Mouse (Mus musculus): ENCODE measurements around the gene Rnf40.

The Rnf40 gene

GRCm38 (mm10) chr7:127588011-127588871, at the start of gene Rnf40, which contains the start of gene Ccdc189:
Gene Rnf40 (plus strand): TSS chr7:127588767.
Gene Ccdc189 (minus strand): TSS chr7:127588595.
- peak; percentile 99 for DNase-seq (ENCODE audit: low spot score)

DNA sequence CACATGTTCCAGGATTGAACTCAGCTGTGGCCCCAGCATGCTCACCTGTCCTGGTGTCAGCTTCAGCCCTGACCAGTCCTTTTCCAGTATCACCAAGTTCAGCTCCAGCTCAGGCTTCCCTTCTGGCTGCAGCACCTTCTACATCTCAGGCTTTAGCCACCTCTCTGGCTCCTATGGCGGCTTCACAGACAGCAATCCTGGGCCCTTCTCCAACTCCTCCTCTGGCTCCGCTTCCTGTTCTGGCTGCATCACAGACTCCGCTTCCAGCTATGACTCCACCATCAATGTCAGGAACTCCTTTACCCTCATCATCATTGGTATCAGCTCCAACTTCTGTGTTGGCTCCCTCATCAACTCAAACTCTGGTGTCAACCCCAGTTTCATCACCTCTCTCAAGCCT, 46.9 kb upstream of the Rnf40 start:
- DNase-seq (ENCODE audit: low spot score), result no peak

GRCm38 (mm10) chr7:127549116-127549835, 39.3 kb upstream of the Rnf40 start:
- DNase-seq (ENCODE audit: low spot score), result no peak

- DNase-seq (ENCODE audit: low spot score), result no peak
These were observed 37.0 kb upstream of the Rnf40 start for GRCm38 (mm10) chr7:127551558-127551957.

DNA sequence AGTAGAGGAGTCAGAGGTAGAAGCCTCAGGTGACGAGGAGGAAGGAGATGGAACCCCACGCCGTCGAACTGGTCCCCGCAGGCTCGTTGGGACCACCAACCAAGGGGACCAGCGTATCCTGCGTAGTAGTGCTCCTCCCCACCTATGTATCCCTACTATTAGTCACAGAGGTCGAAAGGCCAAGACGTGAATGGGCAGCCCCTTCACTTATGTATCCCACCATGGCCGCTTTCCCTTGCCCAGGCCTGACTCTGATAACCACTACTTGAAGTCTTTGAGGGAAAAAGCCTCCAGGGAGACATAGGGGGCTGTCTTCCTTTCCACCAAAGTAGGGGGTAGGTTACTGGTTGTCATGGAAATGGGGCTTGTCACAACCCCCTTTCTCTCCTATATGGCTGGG, 28.0 kb upstream of the Rnf40 start:
- DNase-seq (ENCODE audit: low spot score), result no peak

DNA sequence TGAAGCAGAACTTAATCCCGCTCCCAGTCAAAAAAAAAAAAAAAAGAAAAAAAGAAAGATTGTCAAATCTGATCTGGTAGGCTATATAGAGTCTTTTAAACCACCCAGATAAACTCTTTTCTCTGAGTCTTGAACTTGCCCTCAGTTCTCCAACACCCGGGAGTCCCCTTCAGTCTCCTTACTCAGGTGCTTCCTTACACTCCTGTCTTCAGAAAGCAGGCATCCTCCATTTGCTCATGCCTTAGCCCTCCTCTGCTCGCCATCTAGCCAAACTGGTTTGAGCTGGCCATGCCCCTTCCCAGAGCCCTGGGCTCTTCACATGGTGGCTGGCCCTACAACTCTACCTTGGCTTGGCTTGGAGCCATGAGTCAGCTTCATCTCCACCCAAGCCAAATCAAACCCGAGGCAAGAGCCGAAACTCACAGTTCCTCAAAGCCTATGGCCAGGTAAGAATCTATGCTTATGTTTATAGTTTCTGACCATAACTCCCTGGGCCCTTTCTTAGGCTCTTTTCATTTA, 27.2 kb upstream of the Rnf40 start, which contains the start of gene Tmem265:
TSS of gene Tmem265 (plus strand) at position 51 of the 519 bp plus-strand sequence.
- no peak for DNase-seq (ENCODE audit: low spot score)

GRCm38 (mm10) chr7:127564381-127565150, 24.0 kb upstream of the Rnf40 start:
- DNase-seq (ENCODE audit: low spot score), result no peak

DNA sequence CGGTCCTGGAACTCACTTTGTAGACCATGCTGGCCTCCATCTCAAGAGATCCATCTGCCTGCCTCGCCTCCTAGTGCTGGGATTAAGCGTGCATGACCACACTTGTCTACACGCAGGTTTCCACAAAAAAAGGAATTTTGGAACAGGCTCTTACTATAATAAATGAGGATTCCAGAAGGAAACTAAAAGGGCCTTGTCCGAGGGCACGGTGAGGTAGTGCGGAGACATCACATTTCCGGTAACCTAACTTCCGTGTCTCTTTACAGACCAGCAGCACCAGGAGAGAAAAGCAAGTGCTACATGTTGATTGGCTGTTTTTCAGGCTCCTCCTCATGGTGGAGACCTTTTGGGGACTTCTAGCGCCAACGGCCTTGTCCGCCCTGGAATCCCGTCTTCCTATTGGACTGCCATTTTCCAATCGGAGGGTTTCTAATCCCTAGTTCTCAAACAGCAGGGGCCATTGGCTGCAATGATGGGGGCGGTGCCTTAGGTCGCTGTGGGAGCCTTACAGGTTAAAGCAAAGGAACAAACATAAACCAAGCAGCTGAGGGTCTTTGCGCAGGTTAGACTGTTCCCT, 15.6 kb upstream of the Rnf40 start, which contains the start of gene Phkg2:
TSS of gene Phkg2 (plus strand) at position 446 of the 577 bp plus-strand sequence.
- peak; percentile 98 for DNase-seq (ENCODE audit: low spot score)

DNA sequence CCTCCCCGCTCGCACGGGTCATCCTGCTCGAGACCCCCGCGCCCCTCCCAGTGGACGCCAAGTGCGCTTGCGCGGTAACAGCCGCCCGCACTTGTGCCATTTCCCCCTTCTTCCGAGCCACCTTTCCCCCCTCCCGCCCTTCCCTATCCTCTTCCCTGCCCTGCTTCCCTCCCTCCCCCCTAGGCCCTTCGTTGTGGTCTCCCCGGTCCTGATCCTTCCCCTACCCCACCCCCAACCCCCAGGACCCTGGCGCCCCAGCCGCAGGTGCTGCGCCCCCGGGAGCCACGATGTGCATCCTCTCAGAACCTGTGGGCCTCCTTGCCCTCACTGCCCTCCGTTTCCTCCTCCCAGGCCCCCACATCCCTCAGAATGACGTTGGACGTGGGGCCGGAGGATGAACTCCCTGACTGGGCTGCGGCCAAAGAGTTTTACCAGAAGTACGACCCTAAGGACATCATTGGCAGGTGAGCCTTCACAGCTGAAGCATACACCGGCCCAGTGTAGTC, 15.0 kb upstream of the Rnf40 start:
- peak; percentile 19 for DNase-seq (ENCODE audit: low spot score)

DNA sequence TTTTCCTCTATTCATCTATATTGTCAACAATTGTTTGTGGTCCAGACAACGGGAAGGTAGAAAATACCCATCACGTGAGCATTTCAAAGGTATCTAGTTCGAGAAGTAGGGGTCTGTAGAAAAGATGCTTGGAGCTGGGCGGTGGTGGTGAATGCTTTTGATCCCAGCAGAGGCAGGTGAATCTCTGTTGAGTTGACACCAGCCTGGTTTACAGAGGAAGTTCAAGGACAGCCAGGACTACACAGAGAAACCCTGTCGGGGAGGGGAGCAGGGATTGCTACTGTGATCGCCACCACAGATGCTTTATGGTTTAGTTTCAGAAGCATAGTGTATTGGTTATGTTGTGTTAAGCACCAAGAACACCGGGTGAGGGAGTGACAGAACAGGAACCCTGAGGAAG, 14.5 kb upstream of the Rnf40 start:
- no peak for DNase-seq (ENCODE audit: low spot score)

- DNase-seq (ENCODE audit: low spot score), result no peak
These were observed 5.3 kb upstream of the Rnf40 start for GRCm38 (mm10) chr7:127583260-127583659.

- DNase-seq (ENCODE audit: low spot score), result no peak
These were observed 3.5 kb upstream of the Rnf40 start for GRCm38 (mm10) chr7:127585031-127585430.

DNA sequence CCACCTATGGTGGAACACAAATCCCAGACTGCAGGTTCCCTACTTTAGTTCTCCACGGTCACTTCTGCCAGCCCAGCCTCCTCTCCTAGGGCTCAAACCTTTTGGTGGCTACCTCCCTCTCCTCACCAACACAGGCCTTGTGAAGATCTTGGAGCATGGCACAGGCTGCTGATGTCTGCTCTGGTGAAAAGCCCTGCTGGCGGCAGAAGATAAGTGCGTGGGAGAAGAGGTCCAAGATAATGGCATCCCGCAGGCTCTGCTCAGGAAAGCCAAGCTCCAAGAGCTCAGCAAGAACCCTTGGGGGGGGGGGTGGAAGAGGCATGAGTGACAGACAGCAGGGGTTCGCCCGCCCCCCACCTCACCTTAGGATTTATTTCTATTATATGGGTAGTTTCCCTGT, 2.4 kb upstream of the Rnf40 start:
- DNase-seq (ENCODE audit: low spot score), result no peak

DNA sequence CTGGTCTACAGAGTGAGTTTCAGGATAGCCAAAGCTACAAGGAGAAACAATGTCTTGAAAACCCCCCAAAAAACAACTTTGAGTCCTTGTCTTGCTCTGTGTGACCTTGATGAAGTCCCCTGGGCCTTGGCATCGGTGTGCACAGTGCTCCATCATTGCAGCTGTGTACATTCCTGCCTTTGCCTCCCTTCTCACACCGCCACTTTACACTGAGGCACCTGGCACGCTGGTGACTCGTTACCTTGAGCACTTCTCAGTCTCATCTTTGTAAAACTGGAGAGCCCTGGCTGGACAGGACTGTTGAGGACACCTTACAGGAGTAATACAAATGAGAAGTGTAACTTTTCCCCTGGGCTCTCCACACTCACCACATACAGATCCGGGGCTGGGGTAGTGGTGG, 1.4 kb upstream of the Rnf40 start:
- DNase-seq (ENCODE audit: low spot score), result no peak

DNA sequence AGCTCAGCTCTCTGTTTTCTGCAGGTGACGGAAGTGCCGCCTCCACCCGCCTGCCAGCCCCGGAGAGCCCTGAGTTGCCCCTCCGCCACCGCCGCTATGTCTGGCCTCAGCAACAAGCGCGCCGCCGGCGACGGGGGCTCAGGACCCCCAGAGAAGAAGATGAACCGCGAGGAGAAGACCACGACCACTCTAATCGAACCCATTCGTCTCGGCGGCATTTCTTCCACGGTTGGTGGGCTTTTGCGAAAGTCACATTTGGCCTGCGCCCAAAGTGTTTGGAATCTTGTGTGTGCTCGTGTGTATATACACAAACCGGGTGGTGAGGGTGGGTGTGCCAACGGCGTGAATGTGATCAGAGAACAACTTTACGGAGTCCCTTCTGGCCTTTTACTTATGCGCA, 334 bp downstream of the Rnf40 start:
- no peak for DNase-seq (ENCODE audit: low spot score)

GRCm38 (mm10) chr7:127589637-127590036, 1.1 kb downstream of the Rnf40 start:
- no peak for DNase-seq (ENCODE audit: low spot score)

GRCm38 (mm10) chr7:127591108-127591507, 2.5 kb downstream of the Rnf40 start:
- DNase-seq (ENCODE audit: low spot score), result no peak

- no peak for DNase-seq (ENCODE audit: low spot score)
These were observed 4.0 kb downstream of the Rnf40 start for GRCm38 (mm10) chr7:127592575-127592974.

GRCm38 (mm10) chr7:127596747-127597146, 8.2 kb downstream of the Rnf40 start:
- DNase-seq (ENCODE audit: low spot score), result no peak

DNA sequence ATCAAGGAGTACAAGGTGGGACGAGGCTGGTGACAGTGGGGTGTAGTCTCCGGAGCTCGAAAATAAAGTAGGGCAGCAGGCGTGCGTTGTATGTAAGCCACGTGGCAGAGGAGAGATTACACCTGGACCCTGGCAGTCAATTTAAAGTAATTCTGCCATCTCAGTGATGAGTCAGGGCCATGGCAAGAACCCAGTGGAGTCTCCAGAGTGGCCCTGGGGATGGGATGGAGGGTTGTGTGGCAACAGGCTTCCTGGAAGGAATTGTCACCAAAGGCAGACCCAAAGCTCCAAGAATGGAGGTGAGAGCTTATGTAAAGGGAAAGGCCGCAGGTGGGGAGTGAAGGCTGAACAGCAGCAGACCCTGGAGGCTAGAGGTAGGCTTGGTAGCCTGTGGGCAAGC, 12.0 kb downstream of the Rnf40 start:
- no peak for DNase-seq (ENCODE audit: low spot score)

GRCm38 (mm10) chr7:127601735-127602134, 13.2 kb downstream of the Rnf40 start:
- DNase-seq (ENCODE audit: low spot score), result no peak
